ENCODE assay signal across 8 mouse cellular contexts in genomic region chr8:22397811-22398141, GRCm38 (mm10). TPM values are rescaled to one million over a fixed set of nuclear protein-coding genes. Genes with fewer than 3 reads are reported as not detected.
DNase-seq lines count a peak whose midpoint lies in the region; ATAC-seq and TF ChIP-seq lines count a peak whose summit lies in the region.

No protein-coding gene starts in this region.

- peaks cover 10% of the 10 kb centered on the region for H3K4me1 ChIP-seq in heart, embryonic 15.5 days (replicated peaks)
- H3K4me1 ChIP-seq in G1E (ENCODE audit: insufficient read depth, low read depth, low read length), result peaks cover 63% of the 10 kb centered on the region
- H3K4me1 ChIP-seq in hindbrain, embryonic 10.5 days (replicated peaks), result peaks cover 14% of the 10 kb centered on the region
- peaks cover 11% of the 10 kb centered on the region for H3K4me1 ChIP-seq in midbrain, embryonic 10.5 days

- no peaks in the 10 kb centered on the region for H3K36me3 ChIP-seq in heart, embryonic 15.5 days
- peaks cover 39% of the 10 kb centered on the region for H3K36me3 ChIP-seq in G1E (replicated peaks)
- no peaks in the 10 kb centered on the region for H3K36me3 ChIP-seq in hindbrain, embryonic 10.5 days
- 0 out of 2 replicates have a peak, but pooled peaks cover 6% of the 10 kb centered on the region for H3K36me3 ChIP-seq in midbrain, embryonic 10.5 days

- peak overlapping the region; percentile 88 for H3K4me2 ChIP-seq in heart, embryonic 15.5 days

- ATAC-seq in heart, embryonic 15.5 days (replicated peaks; ENCODE audit: insufficient number of reproducible peaks, insufficient read depth, low FRiP score, low read depth), result no peak
- ATAC-seq in G1E (ENCODE audit: extremely low read depth, insufficient number of reproducible peaks, low FRiP score, poor library complexity, severe bottlenecking), result no peak

- 1% methylated on average over 13 of the region's 13 CpGs for WGBS in heart, embryonic 15.5 days
- under 1% methylated on average over 13 of the region's 13 CpGs for WGBS in hindbrain, embryonic 10.5 days
- under 1% methylated on average over 13 of the region's 13 CpGs for WGBS in midbrain, embryonic 10.5 days

- TF ChIP-seq CTCF in G1E (IDR thresholded peaks at IDR 0.05; ENCODE audit: low read depth, low read length), result no peak

- H3K27me3 ChIP-seq in heart, embryonic 15.5 days, result no peaks in the 10 kb centered on the region
- no peaks in the 10 kb centered on the region for H3K27me3 ChIP-seq in G1E (ENCODE audit: insufficient read depth, low read length)
- H3K27me3 ChIP-seq in hindbrain, embryonic 10.5 days (ENCODE audit: insufficient read depth, poor library complexity, severe bottlenecking), result peaks cover 3% of the 10 kb centered on the region
- no peaks in the 10 kb centered on the region; the same call in 1 of the 2 replicates for H3K27me3 ChIP-seq in midbrain, embryonic 10.5 days (ENCODE audit: low read depth, poor library complexity, severe bottlenecking)

- no peak for DNase-seq in heart, adult 18-20 months
- DNase-seq in G1E (ENCODE audit: low spot score), result peak; percentile 17
- no peak for DNase-seq in hindbrain, embryonic 10.5 days (ENCODE audit: low spot score)
- DNase-seq in midbrain, embryonic 10.5 days (ENCODE audit: low spot score), result no peak
- no peak for DNase-seq in left cerebral cortex, adult 8-10 months (ENCODE audit: low spot score in 2 of 2)
- no peak for DNase-seq in frontal cortex, postnatal 10 days (ENCODE audit: low spot score in 2 of 2)
- no peak for DNase-seq in kidney, adult 18-20 months

- peak overlapping the region; percentile 89 for H3K4me3 ChIP-seq in heart, embryonic 15.5 days
- H3K4me3 ChIP-seq in G1E (ENCODE audit: low read depth, low read length), result peak overlapping the region; percentile 88
- peak overlapping the region; percentile 77 for H3K4me3 ChIP-seq in hindbrain, embryonic 10.5 days
- peak overlapping the region; percentile 70 for H3K4me3 ChIP-seq in midbrain, embryonic 10.5 days

- peak overlapping the region; percentile 85 for H3K27ac ChIP-seq in heart, embryonic 15.5 days
- H3K27ac ChIP-seq in hindbrain, embryonic 10.5 days, result peak overlapping the region; percentile 90
- peak overlapping the region; percentile 88 for H3K27ac ChIP-seq in midbrain, embryonic 10.5 days (replicated peaks)

- no peaks in the 10 kb centered on the region for H3K9me3 ChIP-seq in heart, embryonic 15.5 days (replicated peaks)
- no peaks in the 10 kb centered on the region for H3K9me3 ChIP-seq in G1E (replicated peaks)
- H3K9me3 ChIP-seq in hindbrain, embryonic 10.5 days, result no peaks in the 10 kb centered on the region
- H3K9me3 ChIP-seq in midbrain, embryonic 10.5 days (replicated peaks), result no peaks in the 10 kb centered on the region

- H3K9ac ChIP-seq in heart, embryonic 15.5 days, result peak overlapping the region; percentile 77

RNA-seq across cellular contexts. Expression of gene Slc25a15, which starts 0.6 kb away (rescaled TPM):
- 9.9 and 11.6 TPM in 2 replicates for polyA plus RNA-seq in heart, embryonic 15.5 days (2015; fragmentation: Nextera tagmentation; extraction: Ambion mirVana)
- 10 to 100 TPM; 11.9 to 12.7 TPM for total RNA-seq in heart, adult 18-20 months (2021)
- 10.4 and 13.4 TPM in 2 replicates for total RNA-seq in G1E (2014; fragmentation: Nextera tagmentation)
- total RNA-seq in G1E (2017), result 15.5 and 18.2 TPM in 2 replicates
- polyA plus RNA-seq in G1E (2012), result 10.7 and 11.1 TPM in 2 replicates
- 14.6 and 17.0 TPM in 2 replicates for polyA plus RNA-seq in hindbrain, embryonic 10.5 days (2016; fragmentation: Nextera tagmentation; extraction: Ambion mirVana)
- polyA plus RNA-seq in midbrain, embryonic 10.5 days (2016; fragmentation: Nextera tagmentation; extraction: Ambion mirVana), result 16.4 and 17.5 TPM in 2 replicates
- total RNA-seq in left cerebral cortex, adult 8-10 months (2022), result 10 to 100 TPM; 10.1 to 10.9 (median 10.6) TPM

RNA-seq across cellular contexts. Expression of gene Mrps31, which starts 13.4 kb away (rescaled TPM):
- 45.2 and 54.8 TPM in 2 replicates for polyA plus RNA-seq in heart, embryonic 15.5 days (2015; fragmentation: Nextera tagmentation; extraction: Ambion mirVana)
- total RNA-seq in heart, adult 18-20 months (2021), result 10 to 100 TPM; 58.5 to 60.6 TPM
- total RNA-seq in G1E (2014; fragmentation: Nextera tagmentation) (13.2 and 15.7 TPM in 2 replicates), G1E (2017) (30.4 and 31.1 TPM in 2 replicates)
- polyA plus RNA-seq in G1E (2012), result 1.5 and 2.5 TPM in 2 replicates
- 38.4 and 40.8 TPM in 2 replicates for polyA plus RNA-seq in hindbrain, embryonic 10.5 days (2016; fragmentation: Nextera tagmentation; extraction: Ambion mirVana)
- polyA plus RNA-seq in midbrain, embryonic 10.5 days (2016; fragmentation: Nextera tagmentation; extraction: Ambion mirVana), result 40.3 and 44.5 TPM in 2 replicates
- 10 to 100 TPM; 21.5 to 27.0 (median 25.4) TPM for total RNA-seq in left cerebral cortex, adult 8-10 months (2022)

Comparison
In these comparisons a context has a peak if more than half of its experiments do, and no peak if none do; other contexts are left out.
1. RNA of gene Mrps31, which starts 13.4 kb away (polyA plus RNA-seq): 45.2 to 54.8 TPM in heart, embryonic 15.5 days, 40.3 to 44.5 TPM in midbrain, embryonic 10.5 days and 38.4 to 40.8 TPM in hindbrain, embryonic 10.5 days; 1.5 to 2.5 TPM in G1E; every median in the first group is over 10 times any median in the second.
2. Peak in every context shown above with its lines, with median percentiles within 50 percentile points of each other: H3K27ac ChIP-seq and H3K4me3 ChIP-seq.